29 mouse cellular contexts compared by ENCODE assay signal in the genomic region with DNA sequence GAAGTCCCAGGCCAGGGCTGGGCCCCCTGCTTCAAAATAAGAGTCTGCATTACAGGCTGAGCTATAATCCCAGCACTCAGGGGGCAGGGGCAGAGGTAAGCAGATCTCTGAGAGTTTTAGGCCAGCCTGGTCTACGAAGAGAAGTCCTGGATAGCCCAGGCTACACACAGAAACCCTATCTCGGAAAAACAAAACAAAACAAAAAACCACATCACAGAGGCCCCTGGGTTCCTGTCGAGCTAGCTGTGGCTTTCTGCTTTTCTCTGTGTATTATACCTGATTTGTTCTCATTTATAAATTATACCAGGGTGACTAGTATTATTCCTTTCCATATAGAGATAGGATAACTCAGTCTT.
A peak's percentile ranks its signal among the peaks of the same experiment; 100 is the strongest.
DNase-seq lines count a peak whose midpoint lies in the region; ATAC-seq and TF ChIP-seq lines count a peak whose summit lies in the region.
"Had no signal": no experiment of that assay in that cellular context is flagged by ENCODE, and none has a peak within 500 bp of the region (broad histone marks: within the 10 kb centered on the region; RNA-seq: fewer than 3 reads in every experiment).

No protein-coding gene starts in this region.

- H3K4me1 ChIP-seq in forebrain, embryonic 10.5 days = peaks cover 31% of the 10 kb centered on the region
- H3K4me1 ChIP-seq in forebrain, embryonic 16.5 days (replicated peaks; ENCODE audit: control insufficient read depth, insufficient read depth, low read length) = peaks cover 2% of the 10 kb centered on the region; the same call in 1 of the 2 replicates
- H3K4me1 ChIP-seq in thymus, adult 2 months (replicated peaks; ENCODE audit: control insufficient read depth, insufficient read depth, low read length) = peaks cover 15% of the 10 kb centered on the region
- H3K4me1 ChIP-seq: limb, embryonic 15.5 days had no signal

- peaks cover 9% of the 10 kb centered on the region; the same call in 1 of the 2 replicates for H3K27me3 ChIP-seq in forebrain, embryonic 10.5 days (ENCODE audit: poor library complexity, severe bottlenecking)
- H3K27me3 ChIP-seq in forebrain, embryonic 16.5 days (replicated peaks; ENCODE audit: control insufficient read depth, insufficient read depth, low read length) = no peaks in the 10 kb centered on the region
- H3K27me3 ChIP-seq in thymus, adult 2 months (ENCODE audit: control insufficient read depth, insufficient read depth, low read length) = no peaks in the 10 kb centered on the region
- H3K27me3 ChIP-seq: forebrain, embryonic 15.5 days; heart, embryonic 12.5 days; hindbrain, embryonic 13.5 days; limb, embryonic 15.5 days; liver, embryonic 13.5 days; midbrain, embryonic 13.5 days had no signal

- H3K4me2 ChIP-seq in forebrain, embryonic 16.5 days (ENCODE audit: low read length) = no peak overlapping the region
- H3K4me2 ChIP-seq: forebrain, embryonic 15.5 days; hindbrain, embryonic 13.5 days; limb, embryonic 15.5 days; liver, embryonic 13.5 days; midbrain, embryonic 13.5 days had no signal

- 83% methylated on average over 3 of the region's 3 CpGs for WGBS in forebrain, embryonic 10.5 days
- WGBS in forebrain, embryonic 16.5 days = 85% methylated on average over 3 of the region's 3 CpGs
- 11% methylated on average over 3 of the region's 3 CpGs for WGBS in thymus, adult 2 months

- H3K4me3 ChIP-seq in forebrain, embryonic 10.5 days = no peak overlapping the region
- no peak overlapping the region for H3K4me3 ChIP-seq in forebrain, embryonic 16.5 days (replicated peaks; ENCODE audit: low read length)
- H3K4me3 ChIP-seq in thymus, adult 2 months (ENCODE audit: control insufficient read depth, insufficient read depth, low read length) = no peak overlapping the region
- H3K4me3 ChIP-seq: forebrain, embryonic 15.5 days; gastrocnemius, adult 2 months; heart, adult 2 months; heart, embryonic 12.5 days; hindbrain, embryonic 13.5 days; limb, embryonic 10.5 days; limb, embryonic 15.5 days; liver, embryonic 13.5 days; midbrain, embryonic 13.5 days had no signal

- H3K36me3 ChIP-seq in forebrain, embryonic 10.5 days (replicated peaks) = peaks cover 24% of the 10 kb centered on the region
- 0 out of 2 replicates have a peak, but pooled peaks cover 2% of the 10 kb centered on the region for H3K36me3 ChIP-seq in forebrain, embryonic 16.5 days (ENCODE audit: control insufficient read depth, insufficient read depth)
- no peaks in the 10 kb centered on the region for H3K36me3 ChIP-seq in thymus, adult 2 months (ENCODE audit: control insufficient read depth, insufficient read depth, low read length)
- H3K36me3 ChIP-seq: forebrain, embryonic 15.5 days; liver, embryonic 13.5 days had no signal

- no peak for TF ChIP-seq CTCF in thymus, adult 2 months (IDR thresholded peaks at IDR 0.05; ENCODE audit: borderline replicate concordance, control insufficient read depth, extremely low read depth, insufficient read depth, low read length, poor library complexity)

- H3K9me3 ChIP-seq in forebrain, embryonic 10.5 days = no peaks in the 10 kb centered on the region
- H3K9me3 ChIP-seq in forebrain, embryonic 16.5 days (ENCODE audit: control insufficient read depth, low read length) = no peaks in the 10 kb centered on the region
- H3K9me3 ChIP-seq: forebrain, embryonic 15.5 days; heart, embryonic 12.5 days; hindbrain, embryonic 13.5 days; limb, embryonic 10.5 days; limb, embryonic 15.5 days; liver, embryonic 13.5 days; midbrain, embryonic 13.5 days had no signal

- 0 out of 2 replicates have a peak overlapping the region, but pooled peaks have one; percentile 40 for H3K27ac ChIP-seq in forebrain, embryonic 10.5 days
- H3K27ac ChIP-seq in forebrain, embryonic 16.5 days (ENCODE audit: low read length) = no peak overlapping the region
- peak overlapping the region; percentile 12; the same call in 1 of the 2 replicates for H3K27ac ChIP-seq in thymus, adult 2 months (ENCODE audit: control insufficient read depth, insufficient read depth, low read length)
- H3K27ac ChIP-seq: forebrain, embryonic 15.5 days; gastrocnemius, adult 2 months; heart, adult 2 months; hindbrain, embryonic 13.5 days; kidney, postnatal 0 days; limb, embryonic 10.5 days; limb, embryonic 15.5 days; liver, embryonic 13.5 days; midbrain, embryonic 13.5 days had no signal

- no peak for TF ChIP-seq POLR2A in thymus, adult 2 months (IDR thresholded peaks at IDR 0.05; ENCODE audit: control insufficient read depth, extremely low read depth, insufficient read depth, low read length, poor library complexity)

- DNase-seq in forebrain, embryonic 10.5 days (ENCODE audit: extremely low spot score, low spot score) = no peak
- peak; percentile 39 for DNase-seq in thymus, adult 2 months
- no peak for DNase-seq in thymus, postnatal 25 days
- peak; percentile 80 for DNase-seq in naive thymus-derived CD4-positive, alpha-beta T cell, adult 2 months (ENCODE audit: low read depth)
- DNase-seq in cerebellum, adult 18-20 months = no peak
- DNase-seq in right cerebral cortex, postnatal 14 days = no peak
- DNase-seq: adrenal gland, adult 2 months; cerebellum, adult 9-10 months; cerebellum, postnatal 36 days; gastrocnemius, adult 2 months; gastrocnemius, postnatal 36 days; heart, postnatal 36 days; kidney, adult 18-20 months; kidney, postnatal 4 days; liver, embryonic 13.5 days; lung, adult 18-20 months; lung, postnatal 4 days; retina, postnatal 1 day; right cerebral cortex, postnatal 25 days had no signal

- ATAC-seq in forebrain, embryonic 16.5 days = no peak
- ATAC-seq in activated CD4-positive, CD25-positive, alpha-beta regulatory T cell, adult 4 months = peak; percentile 44
- ATAC-seq: forebrain, embryonic 15.5 days; midbrain, embryonic 13.5 days had no signal

- no peak overlapping the region for H3K9ac ChIP-seq in forebrain, embryonic 16.5 days (replicated peaks; ENCODE audit: low read depth, low read length)
- H3K9ac ChIP-seq: forebrain, embryonic 15.5 days; heart, embryonic 12.5 days; hindbrain, embryonic 13.5 days; limb, embryonic 15.5 days; liver, embryonic 13.5 days; midbrain, embryonic 13.5 days had no signal

Comparison
In these comparisons a context has a peak if more than half of its experiments do, and no peak if none do; other contexts are left out.
1. DNase-seq: peak in thymus, adult 2 months (single experiment) and naive thymus-derived CD4-positive, alpha-beta T cell, adult 2 months (single experiment); none in forebrain, embryonic 10.5 days (single experiment), thymus, postnatal 25 days (single experiment), cerebellum, adult 18-20 months (0 of 2) and right cerebral cortex, postnatal 14 days (single experiment).